Mouse (Mus musculus): ENCODE results near the gene Cyb5rl.

DNA sequence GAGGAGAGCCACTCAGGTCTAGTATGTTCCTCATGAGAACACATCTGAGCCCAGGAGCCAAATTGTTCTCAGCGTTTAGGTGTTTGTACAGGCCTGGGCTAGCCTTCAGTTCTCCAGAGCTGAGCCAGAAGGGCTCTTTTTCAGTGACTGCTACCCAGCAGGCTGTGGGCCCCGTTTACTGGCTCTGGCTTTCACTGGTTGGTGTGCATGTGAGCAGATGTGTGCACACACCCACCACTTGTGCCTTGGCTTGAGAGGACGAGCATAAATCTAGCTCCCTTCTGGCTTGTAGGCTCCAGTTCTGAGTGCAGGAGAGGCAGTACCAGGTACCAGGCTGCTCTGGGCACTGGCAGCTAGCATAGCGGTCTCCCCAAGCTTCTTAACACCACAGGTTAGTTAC, 28.5 kb upstream of the Cyb5rl start:
- no peak for TF ChIP-seq POLR2A (IDR thresholded peaks at IDR 0.05; ENCODE audit: control insufficient read depth, extremely low read depth, insufficient read depth, low read length, poor library complexity)
- TF ChIP-seq CTCF (IDR thresholded peaks at IDR 0.05; ENCODE audit: borderline replicate concordance, control insufficient read depth, extremely low read depth, insufficient read depth, low read length, poor library complexity), result no peak

Data from thymus, adult 2 months (tissue).